Mouse (Mus musculus) right cerebral cortex, postnatal 4 days (tissue): ENCODE results near the gene Ccdc14.
"Not testable (repeated sequence)": the region's sequence is repeated elsewhere in the genome, so short reads cannot be mapped to it uniquely, and the experiment has no call there.

ENCODE experiments used
- DNase-seq: peaks from one replicate; pipeline ENCODE4 v3.0.0-alpha.2; 2022

Ccdc14 gene

GRCm38 (mm10) chr16:34690334-34691144 lies at the start of gene Ccdc14:
Gene Ccdc14, plus strand, starts transcription at chr16:34690616.
- peak; percentile 75 for DNase-seq

DNA sequence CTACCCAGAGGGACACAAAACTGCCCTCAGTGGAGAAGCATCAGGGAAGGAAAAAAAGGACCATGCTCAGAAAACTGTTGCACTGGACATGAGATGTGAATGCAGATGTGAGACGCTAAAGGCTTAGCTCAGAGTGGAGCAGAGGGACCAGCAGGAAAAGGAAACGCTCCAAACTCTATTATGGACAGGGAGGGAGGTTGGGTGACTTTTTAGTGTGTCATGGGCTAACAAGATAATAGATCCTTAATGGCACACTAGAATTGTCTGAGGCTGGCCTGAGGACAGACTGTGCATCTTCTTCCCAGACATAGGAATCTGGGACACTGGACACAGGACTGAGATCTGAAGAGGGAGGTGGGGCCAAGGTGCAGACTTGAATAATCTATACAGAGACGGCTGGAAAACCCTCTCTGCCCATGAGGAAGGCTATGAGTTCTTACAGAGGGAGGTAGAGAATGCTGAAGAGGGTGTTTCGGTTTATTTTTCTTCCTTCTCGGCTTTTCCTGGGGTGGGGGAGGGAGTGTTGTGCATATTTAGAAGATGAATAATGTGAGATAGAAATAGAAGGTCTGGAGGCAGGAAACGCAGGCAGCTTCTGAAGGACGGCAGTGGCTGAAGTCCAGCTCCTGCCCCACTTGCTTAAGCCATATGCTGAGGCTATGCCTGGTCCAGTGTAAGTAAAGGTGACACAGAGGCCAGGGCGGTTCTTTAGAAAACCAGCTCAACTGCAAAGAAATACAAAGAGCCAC lies 46.7 kb upstream of the Ccdc14 start:
- no peak for DNase-seq

GRCm38 (mm10) chr16:34649621-34650020 lies 40.8 kb upstream of the Ccdc14 start, which contains the start of gene Ropn1:
Gene Ropn1, plus strand, starts transcription at chr16:34649921.
- no peak for DNase-seq

GRCm38 (mm10) chr16:34653023-34653422 lies 37.4 kb upstream of the Ccdc14 start:
- no peak for DNase-seq

- peak; percentile 29 for DNase-seq
Observed at GRCm38 (mm10) chr16:34657566-34657965, 32.9 kb upstream of the Ccdc14 start.

DNA sequence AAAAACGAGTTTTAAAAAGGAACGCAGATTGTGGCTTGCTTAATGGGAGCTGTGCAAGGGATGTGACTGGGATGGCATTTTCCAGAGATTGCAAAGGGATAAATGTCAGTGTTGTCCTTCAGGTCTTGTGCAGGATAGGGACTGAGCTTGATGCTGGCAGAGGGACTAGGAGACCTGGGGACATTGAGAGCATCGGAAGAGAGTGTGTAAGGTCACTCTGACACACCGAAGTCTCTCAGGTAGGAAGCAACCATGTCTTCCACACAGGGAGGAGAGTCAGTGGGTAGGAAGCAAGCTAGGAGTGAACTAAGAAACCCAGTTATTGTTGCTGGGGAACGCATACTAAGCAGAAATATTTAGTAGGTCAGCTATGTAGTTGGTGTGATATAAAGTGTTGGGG lies 32.4 kb upstream of the Ccdc14 start:
- DNase-seq: no peak

DNA sequence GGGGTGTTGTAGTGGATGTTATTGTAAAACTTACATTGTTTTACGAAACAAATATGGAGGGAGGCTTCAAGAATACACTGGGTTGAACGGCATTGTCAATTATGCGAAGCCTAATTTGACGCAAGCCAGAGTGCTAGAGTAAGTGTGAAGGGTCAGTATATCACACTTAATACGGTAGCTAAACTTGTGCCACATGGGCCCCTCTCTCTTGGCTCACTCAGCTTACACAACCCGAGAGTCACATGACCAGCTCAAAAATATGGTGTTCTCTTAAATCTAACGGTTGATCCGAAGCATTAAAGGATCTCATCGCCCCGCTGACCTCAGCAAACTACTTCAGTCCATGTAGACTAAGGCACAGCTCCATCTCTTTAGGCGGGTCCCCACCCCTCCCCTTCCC lies 32.0 kb upstream of the Ccdc14 start:
- no peak for DNase-seq

DNA sequence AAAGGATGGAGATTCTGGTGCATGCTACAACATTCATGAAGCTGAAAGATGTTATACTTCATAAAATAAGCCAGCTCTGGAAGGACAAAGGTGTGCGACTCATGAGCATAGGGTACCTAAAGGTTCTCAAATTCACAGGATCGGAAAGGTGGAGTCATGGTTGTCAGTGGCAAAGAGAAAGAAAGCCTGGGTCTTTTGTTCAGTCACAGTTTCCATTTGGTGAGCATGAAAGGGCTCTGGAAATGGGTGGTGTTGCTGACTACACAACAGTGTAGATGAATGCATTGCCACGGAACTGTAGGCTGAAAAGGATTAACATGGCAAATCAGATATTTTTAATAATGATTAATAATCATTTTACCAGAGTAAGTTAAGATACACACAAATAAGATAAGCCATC lies 25.9 kb upstream of the Ccdc14 start:
- DNase-seq: no peak

- peak; percentile 64 for DNase-seq
Observed at GRCm38 (mm10) chr16:34667031-34667726, 23.2 kb upstream of the Ccdc14 start.

DNA sequence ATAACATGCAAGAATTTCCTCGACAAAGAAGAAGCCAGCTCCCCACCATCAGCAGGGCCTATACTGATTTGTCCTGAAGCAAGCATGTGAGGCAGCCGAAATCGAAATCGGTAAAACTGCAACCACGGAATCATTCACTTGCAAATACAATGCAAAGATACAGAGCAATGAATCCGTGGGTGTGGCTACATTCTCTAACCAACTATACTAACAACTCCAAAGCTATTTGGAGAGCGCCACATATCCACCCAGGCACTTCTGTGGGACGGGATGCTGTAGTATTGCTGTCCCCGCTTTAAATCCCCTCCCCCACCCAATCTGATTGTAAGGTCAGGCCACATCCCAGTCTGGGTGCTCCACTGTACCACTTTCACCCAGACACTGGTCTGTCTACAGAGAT lies 22.1 kb upstream of the Ccdc14 start:
- DNase-seq: no peak

DNA sequence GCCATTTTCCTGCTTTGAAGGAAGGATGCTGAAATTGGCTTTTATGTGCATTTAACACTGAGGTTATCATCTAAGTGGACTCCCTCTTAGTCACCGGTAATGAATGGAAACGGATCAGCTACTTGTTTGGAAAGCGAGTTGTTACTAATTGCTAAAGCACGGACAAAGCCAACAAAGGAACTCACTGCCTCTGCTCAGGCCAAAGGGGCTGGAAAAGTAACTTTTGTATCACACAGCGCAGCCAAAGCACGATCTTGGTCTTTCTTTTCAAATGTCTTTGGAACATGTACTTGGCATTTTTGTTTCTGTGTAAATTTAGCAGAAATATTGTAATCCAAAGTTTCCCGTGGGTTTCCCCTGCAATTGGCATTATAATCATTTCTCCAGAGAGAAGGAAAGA lies 18.4 kb upstream of the Ccdc14 start:
- no peak for DNase-seq

DNA sequence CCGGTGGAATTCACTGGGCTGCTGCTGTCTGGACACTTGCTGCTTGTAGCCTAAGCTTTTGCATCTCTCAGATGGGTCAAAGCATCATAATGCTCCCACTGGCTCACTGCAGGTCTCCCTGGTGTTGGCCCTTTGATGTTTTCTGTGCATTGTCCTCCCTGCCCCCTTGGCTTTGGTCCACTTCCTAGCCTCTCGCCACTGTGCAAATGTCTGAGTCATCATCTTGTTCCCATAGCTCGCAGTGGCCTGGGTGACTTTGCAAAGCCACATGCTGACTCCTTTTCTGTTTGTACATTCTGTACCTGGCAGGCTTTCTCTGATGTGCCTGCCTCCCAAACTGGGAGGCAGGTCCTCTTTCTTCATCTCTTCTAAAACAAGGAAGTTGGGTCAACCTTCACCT lies 17.6 kb upstream of the Ccdc14 start:
- no peak for DNase-seq

GRCm38 (mm10) chr16:34674365-34674764 lies 16.1 kb upstream of the Ccdc14 start:
- DNase-seq: no peak

GRCm38 (mm10) chr16:34681823-34682222 lies 8.6 kb upstream of the Ccdc14 start:
- no peak for DNase-seq

GRCm38 (mm10) chr16:34689879-34690278 lies 537 bp upstream of the Ccdc14 start:
- DNase-seq: no peak

GRCm38 (mm10) chr16:34691156-34691555 lies 740 bp downstream of the Ccdc14 start:
- no peak for DNase-seq

DNA sequence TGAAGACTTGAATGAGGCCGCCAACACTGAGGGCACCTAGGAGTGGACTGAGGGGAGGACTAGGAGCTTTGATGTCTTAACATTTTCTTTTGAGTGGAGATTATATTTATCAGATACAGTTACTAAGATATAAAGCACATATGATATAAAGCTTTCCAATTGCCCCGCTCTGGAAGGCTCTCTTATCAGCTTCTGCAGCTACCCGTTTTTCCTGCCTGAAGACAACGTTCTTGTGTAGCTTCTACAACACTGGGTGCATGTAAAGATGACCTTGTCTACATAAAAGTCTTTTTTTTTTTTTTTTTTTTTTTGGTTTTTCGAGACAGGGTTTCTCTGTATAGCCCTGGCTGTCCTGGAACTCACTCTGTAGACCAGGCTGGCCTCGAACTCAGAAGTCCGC lies 4.1 kb downstream of the Ccdc14 start:
- no peak for DNase-seq

- DNase-seq: not testable (repeated sequence)
Observed at GRCm38 (mm10) chr16:34698721-34699120, 8.3 kb downstream of the Ccdc14 start.

GRCm38 (mm10) chr16:34700165-34700827 lies 9.9 kb downstream of the Ccdc14 start:
- peak; percentile 75 for DNase-seq

GRCm38 (mm10) chr16:34700828-34701216 lies 10.4 kb downstream of the Ccdc14 start:
- no peak for DNase-seq

DNA sequence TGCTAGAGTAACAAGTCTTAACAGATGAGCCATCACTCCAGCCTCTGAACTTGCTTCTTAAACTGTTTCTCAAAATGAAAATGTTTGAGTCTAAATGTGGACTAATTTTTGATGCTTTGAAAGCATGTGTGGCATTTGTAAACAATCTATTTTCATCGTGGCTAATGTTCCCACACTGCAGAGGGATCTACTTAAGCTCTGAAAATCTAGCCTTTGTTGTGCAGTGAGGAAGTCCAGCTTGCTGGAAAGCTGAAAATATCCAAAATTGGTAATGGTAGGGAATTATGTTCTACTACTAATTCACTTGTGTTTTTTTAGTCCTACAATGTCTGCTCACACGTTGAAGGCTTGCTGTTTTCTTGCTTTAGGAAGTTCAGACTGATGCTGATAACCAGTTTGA lies 15.6 kb downstream of the Ccdc14 start:
- no peak for DNase-seq

- no peak for DNase-seq
Observed at GRCm38 (mm10) chr16:34706487-34706946, 16.1 kb downstream of the Ccdc14 start.

DNA sequence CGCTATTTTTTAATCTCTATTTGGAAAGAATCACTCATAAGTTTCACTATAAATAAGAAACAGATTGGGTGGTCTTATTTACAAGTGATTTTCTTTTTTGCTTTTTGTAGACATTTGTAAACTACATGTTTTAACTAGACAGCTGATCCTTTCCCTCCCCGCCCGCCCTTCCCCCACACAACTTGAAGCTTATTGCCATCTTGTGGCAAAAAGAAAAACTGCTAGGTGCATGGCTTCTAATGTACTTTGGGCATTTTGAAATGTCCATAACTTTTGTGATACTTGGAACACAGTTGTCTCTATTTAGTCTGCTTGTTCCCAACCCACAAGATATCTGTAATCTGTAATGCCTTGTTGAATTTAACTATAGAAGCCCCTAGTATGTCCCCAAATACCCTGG lies 21.1 kb downstream of the Ccdc14 start:
- DNase-seq: peak; percentile 32
